Mouse (Mus musculus): ENCODE measurements around the gene Gm20388. TPM values are rescaled to one million over a fixed set of nuclear protein-coding genes. Genes with fewer than 3 reads are reported as not detected.

Gene Gm20388
- total RNA-seq, 2 experiments from 2014 or later, result 10.3 to 10.6 TPM

GRCm38 (mm10) chr8:123687826-123688225, 3777.2 kb downstream of the Gm20388 start:
- intact Hi-C loops (cut with DNase I), result no loop called here
- DNase-seq (ENCODE audit: low spot score in 2 of 2), result no peak

GRCm38 (mm10) chr8:123692165-123692962, 3781.7 kb downstream of the Gm20388 start:
- no peak for DNase-seq (ENCODE audit: low spot score in 2 of 2)

GRCm38 (mm10) chr8:123696167-123696566, 3785.5 kb downstream of the Gm20388 start:
- intact Hi-C loops (cut with DNase I), result no loop called here
- no peak for DNase-seq (ENCODE audit: low spot score in 2 of 2)

More at GRCm38 (mm10) chr8:123692165-123692962, 3781.7 kb downstream of the Gm20388 start:
- intact Hi-C loops (cut with DNase I), result no loop called here

GRCm38 (mm10) chr8:123697329-123697728, 3786.7 kb downstream of the Gm20388 start:
- no peak for DNase-seq (ENCODE audit: low spot score in 2 of 2)
- intact Hi-C loops (cut with DNase I), result no loop called here

- no peak for DNase-seq (ENCODE audit: low spot score in 2 of 2)
- intact Hi-C loops (cut with DNase I), result no loop called here
Measured at GRCm38 (mm10) chr8:123700399-123701070, 3789.9 kb downstream of the Gm20388 start.

GRCm38 (mm10) chr8:123701952-123702587, 3791.4 kb downstream of the Gm20388 start:
- DNase-seq (ENCODE audit: low spot score in 2 of 2), result peak in 1 of 2 experiments; percentile 40
- intact Hi-C loops (cut with DNase I), result no loop called here

GRCm38 (mm10) chr8:123705376-123705775, 3794.7 kb downstream of the Gm20388 start:
- intact Hi-C loops (cut with DNase I), result loop anchor here (5.0 kb wide), 1 partner anchor 48 kb away; no protein-coding TSS in a partner anchor
- no peak for DNase-seq (ENCODE audit: low spot score in 2 of 2)

- DNase-seq (ENCODE audit: low spot score in 2 of 2), result peak; percentile 58 to 60
- intact Hi-C loops (cut with DNase I), result loop anchor here (5.0 kb wide), 1 partner anchor 50 kb away; no protein-coding TSS in a partner anchor
Measured at GRCm38 (mm10) chr8:123707137-123707536, 3796.5 kb downstream of the Gm20388 start.

GRCm38 (mm10) chr8:123708729-123709128, 3798.1 kb downstream of the Gm20388 start:
- DNase-seq (ENCODE audit: low spot score in 2 of 2), result no peak
- intact Hi-C loops (cut with DNase I), result loop anchor here (5.0 kb wide), 1 partner anchor 51 kb away; no protein-coding TSS in a partner anchor

- intact Hi-C loops (cut with DNase I), result no loop called here
- DNase-seq (ENCODE audit: low spot score in 2 of 2), result no peak
Measured at GRCm38 (mm10) chr8:123710335-123710734, 3799.7 kb downstream of the Gm20388 start.

GRCm38 (mm10) chr8:123714451-123714850, 3803.8 kb downstream of the Gm20388 start:
- intact Hi-C loops (cut with DNase I), result no loop called here
- no peak for DNase-seq (ENCODE audit: low spot score in 2 of 2)

- DNase-seq (ENCODE audit: low spot score in 2 of 2), result no peak
- intact Hi-C loops (cut with DNase I), result no loop called here
Measured at GRCm38 (mm10) chr8:123715916-123716592, 3805.4 kb downstream of the Gm20388 start.

- DNase-seq (ENCODE audit: low spot score in 2 of 2), result no peak
- intact Hi-C loops (cut with DNase I), result no loop called here
Measured at GRCm38 (mm10) chr8:123717104-123717503, 3806.5 kb downstream of the Gm20388 start.

GRCm38 (mm10) chr8:123717516-123718490, 3807.2 kb downstream of the Gm20388 start:
- intact Hi-C loops (cut with DNase I), result no loop called here
- DNase-seq (ENCODE audit: low spot score in 2 of 2), result no peak

- intact Hi-C loops (cut with DNase I), result no loop called here
Measured at GRCm38 (mm10) chr8:123718752-123719151, 3808.1 kb downstream of the Gm20388 start.

GRCm38 (mm10) chr8:123719280-123719679, 3808.6 kb downstream of the Gm20388 start:
- no peak for DNase-seq (ENCODE audit: low spot score in 2 of 2)
- intact Hi-C loops (cut with DNase I), result no loop called here

More at GRCm38 (mm10) chr8:123718752-123719151, 3808.1 kb downstream of the Gm20388 start:
- no peak for DNase-seq (ENCODE audit: low spot score in 2 of 2)

- DNase-seq (ENCODE audit: low spot score in 2 of 2), result no peak
- intact Hi-C loops (cut with DNase I), result no loop called here
Measured at GRCm38 (mm10) chr8:123719811-123720210, 3809.2 kb downstream of the Gm20388 start.

- peak in 1 of 2 experiments; percentile 56 for DNase-seq (ENCODE audit: low spot score in 2 of 2)
- intact Hi-C loops (cut with DNase I), result no loop called here
Measured at GRCm38 (mm10) chr8:123720471-123721001, 3809.9 kb downstream of the Gm20388 start.
